ENCODE assay signal across 21 mouse cellular contexts in the genomic region with DNA sequence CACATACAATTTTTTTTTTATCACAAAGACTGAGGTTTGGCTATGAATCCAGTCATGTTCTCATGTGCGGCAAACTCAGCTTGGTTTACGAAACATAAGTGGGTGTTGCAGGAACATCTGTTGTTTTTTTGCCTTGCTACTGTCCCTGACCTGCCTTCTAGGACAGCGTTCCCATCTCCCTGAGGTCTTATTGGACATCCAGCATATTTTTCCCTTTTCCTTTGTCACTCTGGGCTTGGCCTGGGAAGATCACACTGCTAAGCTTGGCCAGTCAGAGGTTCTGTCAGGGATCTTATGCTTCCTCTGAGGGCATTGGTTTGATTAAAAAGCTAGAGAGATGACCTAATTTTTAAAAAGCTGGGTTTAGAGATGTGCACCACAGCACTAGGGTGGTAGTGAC. TPM values are rescaled to one million over a fixed set of nuclear protein-coding genes. Genes with fewer than 3 reads are reported as not detected.
"Had no signal": no experiment of that assay in that cellular context is flagged by ENCODE, and none has a peak within 500 bp of the region (broad histone marks: within the 10 kb centered on the region; RNA-seq: fewer than 3 reads in every experiment).

No protein-coding gene starts in this region.

- ATAC-seq: liver, embryonic 12.5 days; midbrain, embryonic 13.5 days; midbrain, embryonic 16.5 days had no signal

- H3K27ac ChIP-seq: kidney, embryonic 15.5 days; limb, embryonic 10.5 days; limb, embryonic 13.5 days; liver, embryonic 12.5 days; liver, embryonic 15.5 days; midbrain, embryonic 10.5 days; midbrain, embryonic 13.5 days; neural tube, embryonic 13.5 days; stomach, embryonic 15.5 days had no signal

- H3K4me1 ChIP-seq: neural tube, embryonic 13.5 days had no signal

- DNase-seq: kidney, adult 11 months; kidney, adult 8-10 months; liver; lung, postnatal 36 days; thymus, postnatal 25 days had no signal

- H3K9me3 ChIP-seq: kidney, embryonic 15.5 days; limb, embryonic 10.5 days; limb, embryonic 13.5 days; liver, embryonic 12.5 days; liver, embryonic 15.5 days; midbrain, embryonic 10.5 days; midbrain, embryonic 13.5 days; neural tube, embryonic 13.5 days; stomach, embryonic 15.5 days had no signal

- H3K9ac ChIP-seq: kidney, embryonic 15.5 days; limb, embryonic 13.5 days; liver, embryonic 12.5 days; liver, embryonic 15.5 days; lung, embryonic 14.5 days; midbrain, embryonic 13.5 days; neural tube, embryonic 13.5 days; stomach, embryonic 15.5 days had no signal

- H3K36me3 ChIP-seq: kidney, embryonic 15.5 days; limb, embryonic 10.5 days; limb, embryonic 13.5 days; liver, embryonic 12.5 days; liver, embryonic 15.5 days; midbrain, embryonic 10.5 days; midbrain, embryonic 13.5 days; neural tube, embryonic 13.5 days; stomach, embryonic 15.5 days had no signal

- H3K4me3 ChIP-seq: kidney, embryonic 15.5 days; limb, embryonic 10.5 days; limb, embryonic 13.5 days; liver, embryonic 12.5 days; liver, embryonic 15.5 days; megakaryocyte, embryonic 14.5 days; midbrain, embryonic 10.5 days; midbrain, embryonic 13.5 days; myocyte; neural tube, embryonic 13.5 days; stomach, embryonic 15.5 days had no signal

- H3K27me3 ChIP-seq: kidney, embryonic 15.5 days; limb, embryonic 13.5 days; liver, embryonic 15.5 days; midbrain, embryonic 13.5 days; neural tube, embryonic 13.5 days; stomach, embryonic 15.5 days had no signal

- H3K4me2 ChIP-seq: kidney, embryonic 15.5 days; limb, embryonic 13.5 days; liver, embryonic 12.5 days; liver, embryonic 15.5 days; lung, embryonic 14.5 days; midbrain, embryonic 13.5 days; neural tube, embryonic 13.5 days; stomach, embryonic 15.5 days had no signal

RNA-seq across cellular contexts. Expression of gene C2cd4a, which starts 21.0 kb away (rescaled TPM):
- total RNA-seq: left cerebral cortex, postnatal 25 days; monocyte, adult 5-6 weeks; neutrophil, adult 5-6 weeks had no signal
- polyA plus RNA-seq: midbrain, embryonic 10.5 days; myocyte had no signal

RNA-seq across cellular contexts. Expression of gene C2cd4b, which starts 51.9 kb away (rescaled TPM):
- total RNA-seq: monocyte, adult 5-6 weeks; neutrophil, adult 5-6 weeks had no signal
- polyA plus RNA-seq: liver, embryonic 15.5 days; midbrain, embryonic 10.5 days; myocyte had no signal
